Mouse (Mus musculus) CH12.LX (cell line): ENCODE measurements around the gene Mrps2. TPM values are rescaled to one million over a fixed set of nuclear protein-coding genes. Genes with fewer than 3 reads are reported as not detected.

Experiments used
- DNase-seq: peaks from one replicate; pipeline ENCODE4 v3.0.0-alpha.2; 2013; ENCODE audit errors: extremely low read depth
- H3K27ac ChIP-seq: 2 replicates; pipeline ENCODE4 v1.5.1; 2012; ENCODE audit warnings: low read depth, mild to moderate bottlenecking, control low read depth, moderate library complexity; ENCODE audit not compliant: insufficient read depth
- H3K27me3 ChIP-seq: replicated peaks from 2 replicates; pipeline ENCODE3; 2012; ENCODE audit warnings: inconsistent platforms
- H3K36me3 ChIP-seq, 2 experiments: replicated peaks in 1 of 2; 2 replicates each; pipeline versions ENCODE3 to v1.6.1; 2012; ENCODE audit warnings: inconsistent platforms in 1 of 2, low read length in 1 of 2, mild to moderate bottlenecking in 1 of 2, mixed read lengths in 1 of 2, moderate library complexity in 1 of 2; ENCODE audit not compliant: control insufficient read depth in 1 of 2, insufficient read depth in 1 of 2
- H3K4me1 ChIP-seq, 2 experiments: 2 replicates each; pipeline ENCODE4 v1.6.1; 2012; ENCODE audit warnings: inconsistent platforms in 1 of 2, moderate library complexity in 1 of 2; ENCODE audit not compliant: insufficient read depth in 2 of 2, control insufficient read depth in 1 of 2
- H3K4me2 ChIP-seq: 2 replicates; pipeline ENCODE4 v1.6.1; 2012; ENCODE audit warnings: low read depth, mild to moderate bottlenecking, control low read depth; ENCODE audit not compliant: poor library complexity, insufficient read depth, severe bottlenecking
- H3K4me3 ChIP-seq, 3 experiments: fragments of 150-350 bp in 1 of 3; sonication (generic) in 1 of 3; replicated peaks in 1 of 3; 2 replicates each; pipeline versions ENCODE3 to v1.5.1; 2011 to 2012; ENCODE audit warnings: low read depth in 2 of 3, low read length in 2 of 3, mild to moderate bottlenecking in 2 of 3, moderate library complexity in 2 of 3, control low read depth in 1 of 3, improper control_type of control experiment in 1 of 3, inconsistent platforms in 1 of 3, mixed read lengths in 1 of 3; ENCODE audit not compliant: poor library complexity in 1 of 3
- H3K79me2 ChIP-seq: replicated peaks from 2 replicates; pipeline ENCODE4 v1.6.1; 2012; ENCODE audit warnings: mild to moderate bottlenecking, moderate library complexity; ENCODE audit not compliant: control insufficient read depth, poor library complexity, insufficient read depth, severe bottlenecking; ENCODE audit errors: extremely low read depth
- H3K9ac ChIP-seq: 2 replicates; pipeline ENCODE4 v1.6.1; 2012; ENCODE audit warnings: low read depth, mild to moderate bottlenecking, control low read depth, moderate library complexity; ENCODE audit not compliant: insufficient read depth
- H3K9me3 ChIP-seq: replicated peaks from 2 replicates; pipeline ENCODE3; 2012; ENCODE audit warnings: low read length, inconsistent platforms, mixed read lengths
- CHD2 ChIP-seq: IDR thresholded peaks from 2 replicates; pipeline ENCODE4 v1.6.1; 2011; ENCODE audit warnings: low read length, improper control_type of control experiment
- CTCF ChIP-seq, 2 experiments: IDR thresholded peaks in 1 of 2; conservative IDR thresholded peaks in 1 of 2; 2 replicates each; pipeline ENCODE4 v1.5.1; 2011 to 2012; ENCODE audit warnings: low read depth in 2 of 2, low read length in 2 of 2, improper control_type of control experiment in 1 of 2, inconsistent platforms in 1 of 2, mild to moderate bottlenecking in 1 of 2, moderate library complexity in 1 of 2
- E2F4 ChIP-seq: IDR thresholded peaks from 2 replicates; pipeline ENCODE4 v1.6.1; 2011; ENCODE audit warnings: low read depth, low read length, improper control_type of control experiment; ENCODE audit not compliant: insufficient replicate concordance
- ELF1 ChIP-seq: IDR thresholded peaks from 2 replicates; pipeline ENCODE4 v1.6.1; 2014; ENCODE audit warnings: low read depth, mild to moderate bottlenecking, inconsistent platforms, low read length, improper control_type of control experiment
- ETS1 ChIP-seq: conservative IDR thresholded peaks from 2 replicates; pipeline ENCODE4 v1.6.1; 2012; ENCODE audit warnings: low read depth, mild to moderate bottlenecking, inconsistent platforms, low read length, improper control_type of control experiment, moderate library complexity
- GABPA ChIP-seq: IDR thresholded peaks from 2 replicates; pipeline ENCODE4 v1.6.1; 2012; ENCODE audit warnings: low read depth, low read length, improper control_type of control experiment, inconsistent platforms; ENCODE audit not compliant: insufficient replicate concordance
- JUN ChIP-seq: IDR thresholded peaks from 2 replicates; pipeline ENCODE4 v1.6.1; 2011; ENCODE audit warnings: low read depth, mild to moderate bottlenecking, low read length, improper control_type of control experiment, moderate library complexity; ENCODE audit not compliant: insufficient read depth
- JUND ChIP-seq: conservative IDR thresholded peaks from 2 replicates; pipeline ENCODE4 v1.6.1; 2011; ENCODE audit warnings: low read depth, low read length, improper control_type of control experiment
- KAT2A ChIP-seq: IDR thresholded peaks from 2 replicates; pipeline ENCODE4 v1.6.1; 2012; ENCODE audit warnings: low read length, improper control_type of control experiment, inconsistent platforms; ENCODE audit not compliant: insufficient replicate concordance
- MAZ ChIP-seq: IDR thresholded peaks from 2 replicates; pipeline ENCODE4 v1.6.1; 2012; ENCODE audit warnings: low read depth, mild to moderate bottlenecking, inconsistent platforms, low read length, improper control_type of control experiment, moderate library complexity
- NELFE ChIP-seq: IDR thresholded peaks from 2 replicates; pipeline ENCODE4 v1.6.1; 2011; ENCODE audit warnings: low read depth, low read length, improper control_type of control experiment
- NRF1 ChIP-seq: IDR thresholded peaks from 2 replicates; pipeline ENCODE4 v1.6.1; 2014; ENCODE audit warnings: low read depth, mild to moderate bottlenecking, inconsistent platforms, low read length, improper control_type of control experiment, moderate library complexity
- PAX5 ChIP-seq: IDR thresholded peaks from 2 replicates; pipeline ENCODE4 v1.6.1; 2012; ENCODE audit warnings: low read length, inconsistent platforms, mixed read lengths
- POLR2AphosphoS2 ChIP-seq: IDR thresholded peaks from 2 replicates; pipeline ENCODE4 v1.6.1; 2011; ENCODE audit warnings: low read depth, low read length, improper control_type of control experiment
- RAD21 ChIP-seq: IDR thresholded peaks from 2 replicates; pipeline ENCODE4 v1.6.1; 2011; ENCODE audit warnings: low read depth, mild to moderate bottlenecking, low read length, improper control_type of control experiment, moderate library complexity
- SIN3A ChIP-seq: IDR thresholded peaks from 2 replicates; pipeline ENCODE4 v1.6.1; 2012; ENCODE audit warnings: low read length, improper control_type of control experiment, inconsistent platforms
- SMC3 ChIP-seq: IDR thresholded peaks from 2 replicates; pipeline ENCODE4 v1.6.1; 2011; ENCODE audit warnings: low read depth, low read length, improper control_type of control experiment
- TBP ChIP-seq: conservative IDR thresholded peaks from 2 replicates; pipeline ENCODE4 v1.6.1; 2011; ENCODE audit warnings: low read depth, low read length, improper control_type of control experiment
- TCF12 ChIP-seq: IDR thresholded peaks from 2 replicates; pipeline ENCODE4 v1.6.1; 2014; ENCODE audit warnings: low read depth, mild to moderate bottlenecking, inconsistent platforms, low read length, improper control_type of control experiment
- USF2 ChIP-seq: conservative IDR thresholded peaks from 2 replicates; pipeline ENCODE4 v1.6.1; 2011; ENCODE audit warnings: low read depth, low read length, improper control_type of control experiment
- ZKSCAN1 ChIP-seq: IDR thresholded peaks from 2 replicates; pipeline ENCODE4 v1.6.1; 2012; ENCODE audit warnings: low read depth, inconsistent platforms, low read length, improper control_type of control experiment, borderline replicate concordance
- ZMIZ1 ChIP-seq: IDR thresholded peaks from 2 replicates; pipeline ENCODE4 v1.6.1; 2012; ENCODE audit warnings: low read depth, mild to moderate bottlenecking, inconsistent platforms, low read length, improper control_type of control experiment
- ZNF384 ChIP-seq: IDR thresholded peaks from 2 replicates; pipeline ENCODE4 v1.6.1; 2012; ENCODE audit warnings: low read depth, low read length, improper control_type of control experiment, inconsistent platforms
- dilution Hi-C: fragments of 300-500 bp; cut with MboI; formaldehyde crosslinking; loops from 2 replicates; pipeline ENCODE4 v1.14.3; 2020; ENCODE audit warnings: low sequenced_read_pairs; ENCODE audit not compliant: extremely low pct_unique_long_range_greater_than_20kb, extremely low pct_ligation_motif_present
- in situ Hi-C: fragments of 300-500 bp; cut with MboI; formaldehyde crosslinking; loops from 3 replicates; pipeline ENCODE4 v1.14.3; 2019; ENCODE audit warnings: low sequenced_read_pairs, low pct_ligation_motif_present, low pct_unique_long_range_greater_than_20kb, mixed read lengths
- polyA plus RNA-seq: library from polyadenylated mRNA; unstranded; fragments of >175 nt; gene quantifications from 2 replicates; pipeline ENCODE4 v1.2.1, GENCODE M21; 2012; ENCODE audit warnings: low read depth; ENCODE audit not compliant: insufficient read length
- total RNA-seq, 2 experiments: library from RNA; depleted of rRNA; stranded (reverse); fragments of 300-350 nt in 1 of 2; fragments of >200 nt in 1 of 2; gene quantifications; 2 replicates each; pipeline ENCODE4 v1.2.3; 2012 to 2014

The Mrps2 gene
- total and polyA plus RNA-seq, 3 experiments = 21.3 to 78.5 (median 46.6) TPM

GRCm38 (mm10) chr2:28419898-28420297 is 48.0 kb upstream of the Mrps2 start:
- H3K4me1 ChIP-seq = 0 out of 4 replicates have a peak, but pooled peaks cover 0 to 3% of the 10 kb centered on the region in 2 experiments
- in situ Hi-C loops (loop anchor here (5.0 kb wide), 1 partner anchor 118 kb away; no protein-coding TSS in a partner anchor), dilution Hi-C loops (no loop called here)
- no peaks in the 10 kb centered on the region for H3K79me2 ChIP-seq
- peak; percentile 58 for DNase-seq
- H3K4me2 ChIP-seq = no peak overlapping the region
- no peak overlapping the region for H3K9ac ChIP-seq
- peaks cover 44% of the 10 kb centered on the region for H3K27me3 ChIP-seq
- no peak overlapping the region for H3K4me3 ChIP-seq
- TF ChIP-seq MAZ (no peak), TBP (no peak), JUN (no peak), ETS1 (no peak), CHD2 (no peak), USF2 (no peak), SMC3 (peak; percentile 65), JUND (no peak), ZMIZ1 (no peak), ZKSCAN1 (no peak), TCF12 (no peak), KAT2A (no peak), ZNF384 (peak; percentile 52; the same call in 1 of the 2 replicates), RAD21 (peak; percentile 70), POLR2AphosphoS2 (no peak), CTCF (conservative IDR thresholded peaks at IDR 0.05 in 1 of 2, IDR thresholded peaks at IDR 0.05 in 1 of 2; ENCODE audit: low read depth in 2 of 2, low read length in 2 of 2) (peak; percentile 75 to 84), PAX5 (no peak), E2F4 (no peak), NELFE (no peak), SIN3A (no peak), ELF1 (no peak), GABPA (no peak)
- no peaks in the 10 kb centered on the region for H3K9me3 ChIP-seq
- H3K36me3 ChIP-seq = no peaks in the 10 kb centered on the region
- no peak overlapping the region for H3K27ac ChIP-seq

- no peak for TF ChIP-seq POLR2AphosphoS2
- TF ChIP-seq CTCF (conservative IDR thresholded peaks at IDR 0.05 in 1 of 2, IDR thresholded peaks at IDR 0.05 in 1 of 2; ENCODE audit: low read depth in 2 of 2, low read length in 2 of 2) = peak; percentile 45 to 74
- peak; percentile 60 for TF ChIP-seq SMC3
- no peak for TF ChIP-seq NRF1
- TF ChIP-seq RAD21 = peak; percentile 57
- peak; percentile 52; the same call in 1 of the 2 replicates for TF ChIP-seq ZNF384
- DNase-seq = peak; percentile 69
- H3K27ac ChIP-seq = no peak overlapping the region
- 0 out of 4 replicates have a peak, but pooled peaks cover 0 to 2% of the 10 kb centered on the region in 2 experiments for H3K4me1 ChIP-seq
- dilution Hi-C loops (no loop called here), in situ Hi-C loops (no loop called here)
- no peak overlapping the region for H3K4me2 ChIP-seq
- no peaks in the 10 kb centered on the region for H3K79me2 ChIP-seq
- H3K9ac ChIP-seq = no peak overlapping the region
- H3K4me3 ChIP-seq = no peak overlapping the region
- peaks cover 65% of the 10 kb centered on the region for H3K27me3 ChIP-seq
- H3K9me3 ChIP-seq = no peaks in the 10 kb centered on the region
- H3K36me3 ChIP-seq = no peaks in the 10 kb centered on the region
These were observed 44.7 kb upstream of the Mrps2 start for GRCm38 (mm10) chr2:28423167-28423566.
